Mouse (Mus musculus): ENCODE data around the gene Rnf207. TPM values are rescaled to one million over a fixed set of nuclear protein-coding genes. Genes with fewer than 3 reads are reported as not detected.

The Rnf207 gene
- 5.7 and 7.7 TPM in 2 replicates for total RNA-seq (2014; rRNA removed)
- polyA plus RNA-seq (2015; fragmentation: Nextera tagmentation; extraction: Ambion mirVana): 6.6 and 6.9 TPM in 2 replicates

DNA sequence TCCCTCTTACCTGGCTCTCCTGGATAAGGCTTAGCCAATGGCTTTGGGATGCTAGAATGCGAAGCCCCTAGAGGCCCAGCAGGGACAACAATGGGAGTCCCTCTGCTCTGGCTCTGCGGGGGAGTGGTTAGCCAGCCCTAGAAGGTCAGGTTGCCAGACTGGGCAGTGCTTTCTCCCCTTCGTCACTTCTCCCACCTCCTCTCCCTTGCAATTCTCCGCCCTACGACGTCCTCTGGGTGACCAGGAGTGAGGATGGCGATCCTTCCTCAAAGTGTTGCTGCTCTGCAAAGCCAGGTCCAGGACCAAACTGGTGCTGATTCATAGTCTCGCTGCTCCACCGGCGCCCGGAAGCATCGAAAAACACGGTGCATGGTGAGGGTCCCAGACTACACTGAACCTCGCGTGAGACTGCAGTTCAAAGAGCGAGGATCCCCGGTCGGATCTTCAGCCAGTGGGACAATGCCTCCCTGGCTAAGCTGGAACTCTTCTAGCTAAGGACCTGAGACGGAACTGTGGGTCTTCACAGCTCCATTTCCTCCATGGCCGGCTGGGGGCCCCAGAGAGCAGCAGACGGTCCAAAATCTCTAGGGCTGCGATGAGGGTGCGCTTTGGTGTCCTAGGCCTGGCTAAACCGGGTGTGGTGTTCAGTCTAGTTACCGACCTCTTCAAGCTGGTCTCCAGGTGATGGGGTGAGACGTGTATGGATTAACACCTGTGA lies at the start of gene Rnf207:
Rnf207 (minus strand) TSS at position 477 of the 718 bp plus-strand sequence.
- 0 out of 2 replicates have a peak, but pooled peaks cover 2% of the 10 kb centered on the region for H3K4me1 ChIP-seq (ENCODE audit: insufficient read depth, low read length)
- DNase-seq (ENCODE audit: low spot score): peak; percentile 55
- H3K4me2 ChIP-seq (ENCODE audit: low read depth, low read length): 0 out of 2 replicates have a peak within 1 kb of the TSS, but pooled peaks have one; percentile 17
- 4% methylated on average over 26 of the region's 26 CpGs for whole genome bisulfite sequencing
- TF ChIP-seq CTCF (IDR thresholded peaks at IDR 0.05; ENCODE audit: low read depth): peak; percentile 62
- H3K9ac ChIP-seq (replicated peaks; ENCODE audit: low read length): 0 out of 2 replicates have a peak within 1 kb of the TSS, but pooled peaks have one; percentile 13
- no peaks in the 10 kb centered on the region for H3K36me3 ChIP-seq (ENCODE audit: insufficient read depth, low read length)
- no peak within 1 kb of the TSS for H3K4me3 ChIP-seq (ENCODE audit: low read length)
- ATAC-seq: no peak
- no peak within 1 kb of the TSS for H3K27ac ChIP-seq
- H3K9me3 ChIP-seq (ENCODE audit: low read length): no peaks in the 10 kb centered on the region
- H3K27me3 ChIP-seq (ENCODE audit: insufficient read depth, low read length): peaks cover 27% of the 10 kb centered on the region

DNA sequence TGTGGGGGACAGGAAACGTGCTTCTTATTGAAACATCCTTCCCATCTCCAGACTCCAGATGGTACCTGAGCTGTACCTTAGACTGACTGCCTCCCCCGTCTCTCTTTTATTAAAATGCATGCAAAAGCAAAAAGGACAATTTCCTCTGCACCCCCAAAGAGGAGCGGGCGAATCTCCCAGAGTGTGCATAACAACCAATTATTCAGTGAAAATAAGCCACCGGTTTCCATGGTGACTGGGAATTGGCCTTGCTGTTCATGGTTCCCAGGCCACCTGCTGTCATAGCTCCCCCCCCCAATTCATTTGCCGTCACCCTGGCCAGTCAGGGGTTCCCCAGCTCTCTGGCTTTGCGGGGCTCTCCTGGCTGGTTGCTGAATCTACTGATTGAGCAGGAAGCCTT lies 46.4 kb upstream of the Rnf207 start:
- Histone ChIP-seq H3K27me3 (ENCODE audit: insufficient read depth, low read length) (no peaks in the 10 kb centered on the region), H3K36me3 (ENCODE audit: insufficient read depth, low read length) (0 out of 2 replicates have a peak, but pooled peaks cover 5% of the 10 kb centered on the region), H3K4me1 (ENCODE audit: insufficient read depth, low read length) (no peaks in the 10 kb centered on the region), H3K4me2 (ENCODE audit: low read depth, low read length) (no peak overlapping the region), H3K9me3 (ENCODE audit: low read length) (no peaks in the 10 kb centered on the region), H3K4me3 (ENCODE audit: low read length) (no peak overlapping the region), H3K9ac (replicated peaks; ENCODE audit: low read length) (no peak overlapping the region), H3K27ac (no peak overlapping the region)
- 30% methylated on average over 7 of the region's 7 CpGs for WGBS
- peak; percentile 56 for DNase-seq (ENCODE audit: low spot score)
- ATAC-seq: no peak
- no peak for TF ChIP-seq CTCF (IDR thresholded peaks at IDR 0.05; ENCODE audit: low read depth)

DNA sequence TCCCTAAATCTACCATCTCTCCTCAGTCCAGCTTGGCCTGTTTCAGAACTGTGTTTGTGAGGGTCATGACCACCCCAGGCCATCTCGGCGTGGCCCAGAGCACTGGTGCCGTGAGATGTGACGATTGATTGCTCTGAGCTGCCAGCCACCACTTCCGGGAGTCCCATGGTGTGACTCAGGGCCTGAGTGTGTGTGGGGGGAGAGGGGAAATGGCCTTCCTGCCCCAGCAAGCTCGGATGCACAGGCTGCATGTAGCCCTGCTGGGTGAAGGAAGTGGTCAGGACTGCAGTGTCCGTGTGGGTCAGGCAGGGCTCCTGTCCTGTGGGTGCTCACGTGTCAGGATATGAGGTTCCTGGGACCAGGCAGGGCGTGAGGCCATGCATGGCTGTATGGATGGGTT lies 43.4 kb upstream of the Rnf207 start:
- ATAC-seq: no peak
- Histone ChIP-seq H3K27ac (no peak overlapping the region), H3K36me3 (ENCODE audit: insufficient read depth, low read length) (0 out of 2 replicates have a peak, but pooled peaks cover 5% of the 10 kb centered on the region), H3K4me3 (ENCODE audit: low read length) (no peak overlapping the region), H3K27me3 (ENCODE audit: insufficient read depth, low read length) (no peaks in the 10 kb centered on the region), H3K9ac (replicated peaks; ENCODE audit: low read length) (no peak overlapping the region), H3K9me3 (ENCODE audit: low read length) (no peaks in the 10 kb centered on the region), H3K4me2 (ENCODE audit: low read depth, low read length) (no peak overlapping the region), H3K4me1 (ENCODE audit: insufficient read depth, low read length) (no peaks in the 10 kb centered on the region)
- TF ChIP-seq CTCF (IDR thresholded peaks at IDR 0.05; ENCODE audit: low read depth): no peak
- WGBS: 70% methylated on average over 9 of the region's 9 CpGs
- no peak for DNase-seq (ENCODE audit: low spot score)

GRCm38 (mm10) chr4:152360855-152361254 lies 42.1 kb upstream of the Rnf207 start:
- Histone ChIP-seq H3K4me2 (ENCODE audit: low read depth, low read length) (no peak overlapping the region), H3K4me1 (ENCODE audit: insufficient read depth, low read length) (no peaks in the 10 kb centered on the region), H3K4me3 (ENCODE audit: low read length) (no peak overlapping the region), H3K27me3 (ENCODE audit: insufficient read depth, low read length) (no peaks in the 10 kb centered on the region), H3K36me3 (ENCODE audit: insufficient read depth, low read length) (peaks cover 8% of the 10 kb centered on the region; the same call in 1 of the 2 replicates), H3K9me3 (ENCODE audit: low read length) (no peaks in the 10 kb centered on the region), H3K27ac (no peak overlapping the region), H3K9ac (replicated peaks; ENCODE audit: low read length) (no peak overlapping the region)
- WGBS: 5% methylated on average over 23 of the region's 24 CpGs
- ATAC-seq (peak; percentile 60), DNase-seq (ENCODE audit: low spot score) (peak; percentile 64)
- no peak for TF ChIP-seq CTCF (IDR thresholded peaks at IDR 0.05; ENCODE audit: low read depth)

- Histone ChIP-seq H3K36me3 (ENCODE audit: insufficient read depth, low read length) (peaks cover 8% of the 10 kb centered on the region; the same call in 1 of the 2 replicates), H3K27ac (no peak overlapping the region), H3K4me1 (ENCODE audit: insufficient read depth, low read length) (no peaks in the 10 kb centered on the region), H3K4me2 (ENCODE audit: low read depth, low read length) (no peak overlapping the region), H3K9ac (replicated peaks; ENCODE audit: low read length) (no peak overlapping the region), H3K4me3 (ENCODE audit: low read length) (no peak overlapping the region), H3K27me3 (ENCODE audit: insufficient read depth, low read length) (no peaks in the 10 kb centered on the region), H3K9me3 (ENCODE audit: low read length) (no peaks in the 10 kb centered on the region)
- ATAC-seq (no peak), DNase-seq (ENCODE audit: low spot score) (no peak)
- WGBS: 13% methylated on average over 9 of the region's 11 CpGs
- TF ChIP-seq CTCF (IDR thresholded peaks at IDR 0.05; ENCODE audit: low read depth): no peak
These were observed 40.9 kb upstream of the Rnf207 start for GRCm38 (mm10) chr4:152359700-152360099.

- H3K36me3 ChIP-seq (ENCODE audit: insufficient read depth, low read length): peaks cover 3% of the 10 kb centered on the region; the same call in 1 of the 2 replicates
- no peak overlapping the region for H3K4me2 ChIP-seq (ENCODE audit: low read depth, low read length)
- DNase-seq (ENCODE audit: low spot score) (no peak), ATAC-seq (no peak)
- peaks cover under 1% of the 10 kb centered on the region for H3K4me1 ChIP-seq (ENCODE audit: insufficient read depth, low read length)
- no peak overlapping the region for H3K27ac ChIP-seq
- WGBS: 83% methylated on average over 7 of the region's 7 CpGs
- no peaks in the 10 kb centered on the region for H3K9me3 ChIP-seq (ENCODE audit: low read length)
- no peak overlapping the region for H3K4me3 ChIP-seq (ENCODE audit: low read length)
- no peaks in the 10 kb centered on the region for H3K27me3 ChIP-seq (ENCODE audit: insufficient read depth, low read length)
- H3K9ac ChIP-seq (replicated peaks; ENCODE audit: low read length): no peak overlapping the region
- no peak for TF ChIP-seq CTCF (IDR thresholded peaks at IDR 0.05; ENCODE audit: low read depth)
These were observed 36.9 kb upstream of the Rnf207 start for GRCm38 (mm10) chr4:152355672-152356071.

Data from hindbrain, postnatal 0 days (tissue).